Mouse (Mus musculus) spleen, adult 2 months (tissue): Measurements from ENCODE around the gene Epb41l4b.

Experiments
- CTCF ChIP-seq: fragments of 200-500 bp; IDR thresholded peaks from 2 replicates; pipeline ENCODE4 v1.5.1; 2011; ENCODE audit warnings: mild to moderate bottlenecking, inconsistent platforms; ENCODE audit not compliant: insufficient read depth, insufficient read length, insufficient replicate concordance; ENCODE audit errors: extremely low read depth
- POLR2A ChIP-seq: fragments of 200-500 bp; IDR thresholded peaks from 2 replicates; pipeline ENCODE4 v1.6.1; 2011; ENCODE audit warnings: low read depth, low read length, inconsistent platforms

- no peak for TF ChIP-seq CTCF
- TF ChIP-seq POLR2A, result no peak
Observed at GRCm38 (mm10) chr4:57140992-57141717, 2.1 kb downstream of the Epb41l4b start.
